Mouse (Mus musculus): ENCODE data around the gene Mus81. TPM values are rescaled to one million over a fixed set of nuclear protein-coding genes. Genes with fewer than 3 reads are reported as not detected.
"Not testable (repeated sequence)": the region's sequence is repeated elsewhere in the genome, so short reads cannot be mapped to it uniquely, and the experiment has no call there.

Mus81 gene
- polyA plus RNA-seq, 1 experiment from 2014 or later = 43.7 TPM

DNA sequence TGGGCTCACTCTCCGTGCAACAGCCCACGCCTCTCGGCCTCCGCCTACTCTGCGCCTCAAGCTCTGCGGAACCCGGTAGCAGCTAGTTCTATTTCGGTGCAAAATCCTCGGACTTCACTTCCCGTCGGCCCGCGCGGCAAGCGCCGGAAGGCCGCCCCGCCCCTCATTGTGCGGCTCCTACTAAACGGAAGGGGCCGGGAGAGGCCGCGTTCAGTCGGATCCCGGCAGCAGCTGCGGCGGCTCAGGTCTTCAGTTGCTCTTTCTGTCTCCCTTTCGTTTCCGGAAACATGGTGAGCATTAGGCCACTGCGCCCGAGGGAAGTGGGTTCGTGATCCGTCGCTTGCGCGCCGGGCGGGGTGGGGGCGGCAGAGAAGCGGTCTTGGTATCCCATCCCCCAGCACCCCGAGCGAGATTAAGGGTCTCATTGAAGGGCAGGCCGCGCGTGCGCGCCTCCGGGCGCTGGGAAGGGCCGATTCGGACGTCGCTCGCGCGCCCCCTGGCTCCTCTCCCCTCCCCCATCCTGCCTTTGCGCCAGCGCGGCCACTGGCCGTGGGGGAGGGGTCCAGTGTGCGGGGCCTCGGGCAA, 2.2 kb upstream of the Mus81 start, which contains the start of gene Cfl1:
Gene Cfl1, plus strand, starts transcription at position 143 of the 585 bp plus-strand sequence.
- under 1% methylated on average over 62 of the region's 62 CpGs for WGBS
- Histone ChIP-seq H3K27me3 (no peaks in the 10 kb centered on the region), H3K4me3 (replicated peaks) (peak within 1 kb of the TSS; percentile 99), H3K9ac (replicated peaks) (peak within 1 kb of the TSS; percentile 96), H3K27ac (peak within 1 kb of the TSS; percentile 99), H3K4me1 (replicated peaks) (peaks cover 34% of the 10 kb centered on the region), H3K4me2 (peak within 1 kb of the TSS; percentile 82), H3K9me3 (no peaks in the 10 kb centered on the region), H3K36me3 (peaks cover 49% of the 10 kb centered on the region)
- peak; percentile 20 for ATAC-seq (ENCODE audit: insufficient number of reproducible peaks, insufficient read depth, low FRiP score, low TSS enrichment, low read depth)

DNA sequence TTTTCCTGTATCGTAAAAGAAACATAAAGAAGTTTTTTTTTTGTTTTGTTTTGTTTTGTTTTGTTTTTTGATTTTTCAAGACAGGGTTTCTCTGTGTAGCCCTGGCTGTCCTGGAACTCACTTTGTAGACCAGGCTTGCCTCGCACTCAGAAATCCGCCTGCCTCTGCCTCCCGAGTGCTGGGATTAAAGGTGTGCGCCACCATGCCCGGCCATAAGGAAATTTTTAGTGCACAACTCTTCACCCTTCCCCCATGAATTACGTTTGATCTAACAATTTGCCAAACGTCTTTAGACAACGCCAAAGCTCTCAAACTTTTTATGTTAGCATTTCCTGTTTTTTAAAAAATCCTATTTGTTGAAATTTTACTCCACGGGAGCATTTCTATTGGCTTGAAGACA, 1.5 kb upstream of the Mus81 start:
- H3K27ac ChIP-seq = peak overlapping the region; percentile 99
- H3K4me2 ChIP-seq = peak overlapping the region; percentile 82
- not testable (repeated sequence) for H3K27me3 ChIP-seq; H3K9ac ChIP-seq (replicated peaks); H3K9me3 ChIP-seq; ATAC-seq (ENCODE audit: insufficient number of reproducible peaks, insufficient read depth, low FRiP score, low TSS enrichment, low read depth)
- peaks cover 34% of the 10 kb centered on the region for H3K4me1 ChIP-seq (replicated peaks)
- 48% methylated on average over 10 of the region's 10 CpGs for WGBS
- H3K36me3 ChIP-seq = peaks cover 50% of the 10 kb centered on the region
- H3K4me3 ChIP-seq (replicated peaks) = peak overlapping the region; percentile 99

DNA sequence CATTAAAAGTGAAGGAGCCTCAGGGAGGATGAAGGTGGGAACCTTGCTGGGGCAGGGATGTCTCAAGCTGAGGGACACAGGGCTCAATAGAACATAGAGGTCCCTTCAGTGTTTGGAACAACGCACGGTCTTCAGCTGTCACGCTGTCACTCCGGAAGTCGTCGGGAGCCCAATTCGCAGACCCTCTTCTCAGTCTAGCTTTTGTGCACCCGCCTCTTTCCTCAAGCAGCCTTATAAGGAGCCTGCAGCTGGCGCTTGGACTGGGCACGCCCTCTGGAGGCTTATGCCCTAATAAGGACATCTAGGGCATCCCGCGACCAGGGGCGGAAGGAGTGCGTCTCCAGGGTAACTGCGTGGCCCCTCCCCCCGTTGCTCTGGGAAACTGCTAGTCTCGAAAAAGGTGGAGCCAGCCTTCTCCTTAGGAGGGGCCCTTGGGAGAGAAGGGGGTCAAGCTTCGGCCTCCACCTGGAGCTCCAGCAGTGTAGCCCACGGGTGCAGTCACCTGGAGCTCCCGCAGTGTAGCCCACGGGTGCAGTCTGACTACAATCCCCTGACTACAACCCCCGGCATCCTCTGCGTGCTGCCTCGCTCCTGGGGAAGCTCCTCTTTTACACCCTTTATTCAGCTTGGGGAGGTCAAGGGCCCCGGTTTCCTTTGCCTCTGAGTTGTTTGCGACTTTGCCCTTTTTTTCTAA, 823 bp upstream of the Mus81 start:
- under 1% methylated on average over 26 of the region's 26 CpGs for WGBS
- Histone ChIP-seq H3K27ac (peak overlapping the region; percentile 98), H3K4me3 (replicated peaks) (peak overlapping the region; percentile 50), H3K36me3 (peaks cover 50% of the 10 kb centered on the region), H3K4me1 (replicated peaks) (peaks cover 34% of the 10 kb centered on the region), H3K9me3 (no peaks in the 10 kb centered on the region), H3K9ac (replicated peaks) (peak overlapping the region; percentile 61), H3K4me2 (peak overlapping the region; percentile 82), H3K27me3 (no peaks in the 10 kb centered on the region)
- peak; percentile 84 for ATAC-seq (ENCODE audit: insufficient number of reproducible peaks, insufficient read depth, low FRiP score, low TSS enrichment, low read depth)

DNA sequence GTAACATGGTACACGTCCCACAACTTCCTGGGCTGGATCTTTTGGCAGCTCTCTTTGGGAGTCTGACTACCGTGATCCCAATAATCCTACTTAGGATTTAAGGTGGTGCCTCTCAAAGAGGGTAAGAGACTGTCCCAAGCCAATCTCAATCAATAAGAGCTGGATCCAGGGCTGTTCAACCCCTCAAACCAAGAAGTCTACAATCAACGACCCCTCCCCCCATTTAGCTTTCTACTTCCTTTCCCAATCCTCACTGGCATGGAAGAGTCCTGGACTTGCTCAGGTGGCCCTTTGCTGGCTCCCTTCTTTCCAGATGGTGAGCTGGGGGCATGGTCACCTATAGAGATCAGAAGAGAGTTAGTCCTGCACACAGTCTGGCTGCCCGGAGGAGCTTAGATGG, 1.4 kb downstream of the Mus81 start:
- Histone ChIP-seq H3K4me1 (replicated peaks) (peaks cover 21% of the 10 kb centered on the region), H3K27ac (no peak overlapping the region), H3K4me2 (peak overlapping the region; percentile 82; the same call in 1 of the 2 replicates), H3K9ac (replicated peaks) (no peak overlapping the region), H3K27me3 (no peaks in the 10 kb centered on the region), H3K9me3 (no peaks in the 10 kb centered on the region), H3K36me3 (peaks cover 50% of the 10 kb centered on the region), H3K4me3 (replicated peaks) (peak overlapping the region; percentile 50; the same call in 1 of the 2 replicates)
- WGBS = 91% methylated on average over 4 of the region's 4 CpGs
- no peak for ATAC-seq (ENCODE audit: insufficient number of reproducible peaks, insufficient read depth, low FRiP score, low TSS enrichment, low read depth)

DNA sequence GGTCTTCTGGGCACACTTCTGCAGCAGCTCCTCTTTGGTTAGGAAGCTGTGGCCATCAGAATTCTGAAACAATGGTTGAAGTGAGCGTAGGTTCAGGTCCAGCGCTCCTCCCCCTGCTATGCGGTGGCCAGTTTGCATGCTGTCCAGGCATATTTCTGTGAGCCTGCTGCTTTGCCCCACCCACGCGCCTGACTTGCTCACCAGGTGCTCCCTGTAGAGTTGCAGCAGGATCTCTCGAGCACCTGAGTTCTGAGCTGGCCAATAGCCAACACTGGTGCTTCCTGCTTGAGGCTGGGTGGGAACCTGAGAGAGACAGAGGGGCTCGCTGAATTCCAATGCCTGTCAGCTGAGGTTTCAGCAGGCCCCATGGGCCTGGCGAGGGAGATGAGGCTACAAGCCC, 1.9 kb downstream of the Mus81 start:
- H3K4me2 ChIP-seq = no peak overlapping the region
- H3K4me1 ChIP-seq (replicated peaks) = peaks cover 20% of the 10 kb centered on the region
- H3K4me3 ChIP-seq (replicated peaks) = no peak overlapping the region
- H3K27ac ChIP-seq = no peak overlapping the region
- H3K9me3 ChIP-seq = no peaks in the 10 kb centered on the region
- H3K36me3 ChIP-seq = peaks cover 55% of the 10 kb centered on the region
- H3K9ac ChIP-seq (replicated peaks) = no peak overlapping the region
- ATAC-seq (ENCODE audit: insufficient number of reproducible peaks, insufficient read depth, low FRiP score, low TSS enrichment, low read depth) = no peak
- 89% methylated on average over 8 of the region's 8 CpGs for WGBS
- H3K27me3 ChIP-seq = no peaks in the 10 kb centered on the region

DNA sequence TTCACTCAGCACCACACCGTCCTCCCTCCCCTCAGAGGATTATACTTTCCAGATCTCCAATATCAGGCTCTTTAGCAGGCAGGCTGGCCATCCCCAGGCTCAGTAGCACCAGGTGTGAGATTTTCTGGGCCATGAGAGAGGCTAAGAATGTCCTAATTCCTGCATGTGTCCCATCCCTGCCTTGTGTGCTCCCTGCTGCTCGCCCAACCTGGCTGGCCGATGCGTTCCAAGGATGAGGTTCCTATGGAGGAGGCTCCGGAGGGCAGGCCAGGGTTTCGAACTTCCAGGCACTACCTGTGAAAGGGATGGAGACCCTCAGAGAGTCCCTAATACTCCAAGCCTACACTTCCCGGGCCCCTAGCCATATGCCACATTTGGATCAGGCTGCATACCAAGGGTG, 2.4 kb downstream of the Mus81 start:
- Histone ChIP-seq H3K9me3 (no peaks in the 10 kb centered on the region), H3K4me2 (no peak overlapping the region), H3K4me1 (replicated peaks) (peaks cover 20% of the 10 kb centered on the region), H3K27me3 (no peaks in the 10 kb centered on the region), H3K4me3 (replicated peaks) (no peak overlapping the region), H3K9ac (replicated peaks) (no peak overlapping the region), H3K27ac (no peak overlapping the region), H3K36me3 (peaks cover 59% of the 10 kb centered on the region)
- 95% methylated on average over 7 of the region's 7 CpGs for WGBS
- ATAC-seq (ENCODE audit: insufficient number of reproducible peaks, insufficient read depth, low FRiP score, low TSS enrichment, low read depth) = no peak

DNA sequence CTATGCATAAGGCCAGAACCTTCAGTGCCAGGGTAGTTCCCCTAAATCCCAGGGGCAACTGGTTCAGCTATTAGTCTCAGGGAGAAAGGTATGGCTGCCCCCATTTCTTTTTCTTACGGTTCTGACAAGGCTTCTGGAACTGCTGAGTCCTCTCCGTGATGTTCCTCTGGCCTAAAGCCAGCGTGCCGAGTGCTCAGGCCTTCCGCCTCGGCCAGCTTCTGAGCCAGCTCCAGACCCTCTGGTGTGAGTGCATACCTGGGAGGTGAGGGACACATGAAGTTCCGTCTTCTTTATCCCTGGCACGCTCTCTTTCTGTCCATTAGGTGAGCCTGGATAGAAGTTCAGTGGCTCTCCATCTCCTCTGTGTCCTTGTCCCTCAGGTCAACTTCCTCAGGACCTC, 2.8 kb downstream of the Mus81 start:
- Histone ChIP-seq H3K4me1 (replicated peaks) (peaks cover 20% of the 10 kb centered on the region), H3K9me3 (no peaks in the 10 kb centered on the region), H3K4me2 (no peak overlapping the region), H3K36me3 (peaks cover 64% of the 10 kb centered on the region), H3K4me3 (replicated peaks) (no peak overlapping the region), H3K9ac (replicated peaks) (no peak overlapping the region), H3K27ac (no peak overlapping the region), H3K27me3 (no peaks in the 10 kb centered on the region)
- no peak for ATAC-seq (ENCODE audit: insufficient number of reproducible peaks, insufficient read depth, low FRiP score, low TSS enrichment, low read depth)
- 87% methylated on average over 8 of the region's 8 CpGs for WGBS

DNA sequence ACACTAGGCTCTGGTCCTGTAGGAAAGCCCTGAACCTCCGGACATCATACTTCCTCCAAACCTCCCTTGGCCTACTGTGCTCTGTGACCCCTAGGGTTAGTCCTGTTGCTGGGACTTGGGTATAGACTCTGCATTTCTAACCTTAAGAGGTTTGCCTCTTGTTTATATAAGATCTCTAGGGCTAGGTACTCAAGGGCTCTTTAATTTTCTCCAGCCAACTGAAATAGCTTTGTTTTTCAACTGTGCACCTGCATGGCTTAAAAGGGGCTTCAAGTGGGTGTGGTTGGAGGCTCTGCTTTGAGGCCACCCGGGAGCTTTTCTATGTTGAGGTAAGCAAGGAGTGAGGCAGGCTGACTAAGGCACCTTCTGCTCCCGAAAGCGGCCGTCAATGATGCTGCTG, 3.7 kb downstream of the Mus81 start:
- Histone ChIP-seq H3K27me3 (no peaks in the 10 kb centered on the region), H3K9ac (replicated peaks) (no peak overlapping the region), H3K36me3 (peaks cover 72% of the 10 kb centered on the region), H3K9me3 (no peaks in the 10 kb centered on the region), H3K27ac (no peak overlapping the region), H3K4me3 (replicated peaks) (no peak overlapping the region), H3K4me1 (replicated peaks) (peaks cover 16% of the 10 kb centered on the region), H3K4me2 (no peak overlapping the region)
- no peak for ATAC-seq (ENCODE audit: insufficient number of reproducible peaks, insufficient read depth, low FRiP score, low TSS enrichment, low read depth)
- WGBS = 82% methylated on average over 5 of the region's 5 CpGs

DNA sequence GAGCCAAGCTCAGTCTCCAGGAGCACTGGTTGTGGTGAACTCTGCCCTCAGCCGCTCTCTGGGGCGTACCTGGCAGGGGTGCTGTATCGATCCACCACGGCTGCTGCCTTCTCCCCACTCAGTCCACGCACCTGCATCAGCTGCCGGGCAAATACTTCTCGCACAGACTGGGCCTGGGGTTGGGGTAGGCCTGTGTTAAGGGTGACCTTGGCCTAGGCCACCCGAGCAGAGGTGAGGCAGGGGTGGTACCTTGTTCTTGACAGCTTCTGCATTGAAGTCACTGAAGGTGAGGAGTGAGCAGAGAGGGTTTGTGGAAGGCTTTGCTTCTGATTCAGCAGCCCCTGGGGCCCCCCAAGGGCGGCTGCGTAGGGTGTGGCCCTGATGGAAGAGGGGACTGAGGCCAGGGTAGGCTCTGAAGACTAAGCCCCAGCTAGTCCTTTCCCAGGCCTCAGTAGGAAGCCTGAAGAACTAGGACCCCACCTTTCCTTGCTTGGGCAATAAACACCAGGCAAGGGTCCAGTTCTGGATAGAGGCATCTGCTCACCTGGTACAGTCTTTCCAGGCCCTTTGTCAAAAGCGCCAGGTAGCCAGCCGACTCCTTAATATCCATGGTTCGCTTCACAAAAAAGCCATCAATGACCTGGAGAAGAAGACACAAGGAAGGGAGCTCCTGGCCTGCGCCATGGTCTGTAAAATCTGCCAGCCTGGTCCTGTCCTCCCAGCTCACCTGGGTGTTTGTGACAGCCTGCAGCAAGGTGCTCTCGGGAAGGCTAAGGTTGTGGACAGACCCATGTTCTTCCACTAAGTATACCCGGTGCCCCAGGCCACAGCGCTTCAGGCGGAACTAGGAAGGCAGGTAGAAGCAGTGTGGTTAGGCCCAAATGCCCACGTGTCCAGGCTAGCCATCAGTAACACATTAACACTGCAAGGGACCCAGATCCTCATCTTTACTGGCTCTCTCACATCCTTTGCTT, 4.5 kb downstream of the Mus81 start:
- no peak for ATAC-seq (ENCODE audit: insufficient number of reproducible peaks, insufficient read depth, low FRiP score, low TSS enrichment, low read depth)

DNA sequence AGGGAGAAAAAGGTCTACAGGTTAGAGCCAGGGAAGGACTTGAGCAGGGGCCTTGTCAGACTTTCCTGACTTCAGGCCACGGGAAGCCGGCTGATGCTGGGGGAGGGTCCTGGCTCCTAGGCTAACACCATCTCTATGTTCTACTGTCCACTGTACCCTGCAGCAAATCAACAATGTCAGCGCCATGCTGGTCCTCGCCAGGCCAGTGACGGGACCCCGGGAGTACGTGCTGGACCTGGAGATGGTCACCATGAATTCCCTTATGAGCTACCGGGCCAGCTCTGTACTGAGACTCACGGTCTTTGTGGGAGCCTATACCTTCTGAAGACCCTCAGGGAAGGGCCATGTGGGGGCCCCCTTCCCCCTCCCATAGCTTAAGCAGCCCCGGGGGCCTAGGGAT, 6.8 kb downstream of the Mus81 start:
- Histone ChIP-seq H3K9me3 (no peaks in the 10 kb centered on the region), H3K4me1 (replicated peaks) (peaks cover 7% of the 10 kb centered on the region; the same call in 1 of the 2 replicates), H3K4me3 (replicated peaks) (no peak overlapping the region), H3K27me3 (no peaks in the 10 kb centered on the region), H3K36me3 (peaks cover 98% of the 10 kb centered on the region), H3K4me2 (no peak overlapping the region), H3K9ac (replicated peaks) (no peak overlapping the region), H3K27ac (no peak overlapping the region)
- 89% methylated on average over 10 of the region's 10 CpGs for WGBS
- ATAC-seq (ENCODE audit: insufficient number of reproducible peaks, insufficient read depth, low FRiP score, low TSS enrichment, low read depth) = no peak

More for the DNA sequence above, 4.5 kb downstream of the Mus81 start:
- no peaks in the 10 kb centered on the region for H3K9me3 ChIP-seq
- H3K4me3 ChIP-seq (replicated peaks) = no peak overlapping the region
- no peak overlapping the region for H3K9ac ChIP-seq (replicated peaks)
- WGBS = 92% methylated on average over 19 of the region's 19 CpGs
- peaks cover 81% of the 10 kb centered on the region for H3K36me3 ChIP-seq
- H3K4me2 ChIP-seq = no peak overlapping the region
- H3K27me3 ChIP-seq = no peaks in the 10 kb centered on the region
- H3K27ac ChIP-seq = no peak overlapping the region
- H3K4me1 ChIP-seq (replicated peaks) = peaks cover 16% of the 10 kb centered on the region

DNA sequence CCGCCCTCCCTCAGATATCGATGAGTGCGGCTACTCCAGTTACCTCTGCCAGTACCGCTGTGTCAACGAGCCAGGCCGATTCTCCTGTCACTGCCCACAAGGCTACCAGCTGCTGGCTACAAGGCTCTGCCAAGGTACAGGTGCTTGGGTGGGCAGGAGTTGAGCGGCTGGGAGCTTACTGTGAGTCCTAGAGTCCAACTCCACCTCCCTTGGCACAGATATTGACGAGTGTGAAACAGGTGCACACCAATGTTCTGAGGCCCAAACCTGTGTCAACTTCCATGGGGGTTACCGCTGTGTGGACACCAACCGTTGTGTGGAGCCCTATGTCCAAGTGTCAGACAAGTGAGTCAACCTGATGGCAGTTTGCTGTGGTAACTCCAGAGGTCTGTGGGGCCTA, 8.2 kb downstream of the Mus81 start:
- 88% methylated on average over 10 of the region's 10 CpGs for WGBS
- Histone ChIP-seq H3K4me3 (replicated peaks) (no peak overlapping the region), H3K4me2 (no peak overlapping the region), H3K27ac (no peak overlapping the region), H3K36me3 (peaks cover 90% of the 10 kb centered on the region), H3K27me3 (no peaks in the 10 kb centered on the region), H3K9ac (replicated peaks) (no peak overlapping the region), H3K4me1 (replicated peaks) (peaks cover 16% of the 10 kb centered on the region), H3K9me3 (no peaks in the 10 kb centered on the region)
- ATAC-seq (ENCODE audit: insufficient number of reproducible peaks, insufficient read depth, low FRiP score, low TSS enrichment, low read depth) = no peak
